Mouse (Mus musculus) layer of hippocampus, postnatal 10 days (tissue): ENCODE data around the gene Plcg2. TPM values are rescaled to one million over a fixed set of nuclear protein-coding genes. Genes with fewer than 3 reads are reported as not detected.

Source experiments
- DNase-seq, 2 experiments: peaks; one replicate each; pipeline ENCODE4 v3.0.0; 2021; ENCODE audit warnings: low spot score in 2 of 2
- total RNA-seq, 2 experiments: library from RNA; stranded (reverse); gene quantifications; 2 replicates each; pipeline ENCODE4 v1.2.3; 2021

Plcg2 gene
- total RNA-seq, 2 experiments from 2014 or later: 2.8 to 3.2 TPM

DNA sequence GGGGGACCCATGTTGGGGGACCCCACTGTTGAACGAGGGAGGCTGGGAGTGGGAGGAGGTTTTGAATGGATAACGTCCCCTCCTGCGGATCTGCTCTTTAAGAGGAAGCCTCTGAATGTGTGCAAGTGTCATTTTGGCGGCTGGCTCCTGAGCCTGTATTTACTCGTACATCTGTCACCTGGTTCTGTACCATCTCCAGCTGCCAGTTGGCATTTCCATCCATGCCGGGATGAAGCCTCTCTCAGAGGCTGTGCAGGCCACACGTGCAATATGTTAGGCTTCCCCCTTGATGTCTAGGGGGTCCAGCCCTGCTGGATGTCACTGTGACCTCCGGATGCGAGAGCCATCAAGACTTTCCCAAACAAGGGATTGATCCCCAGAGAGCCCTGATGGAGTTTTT lies 129.0 kb downstream of the Plcg2 start:
- peak in 1 of 2 experiments; percentile 17 for DNase-seq

DNA sequence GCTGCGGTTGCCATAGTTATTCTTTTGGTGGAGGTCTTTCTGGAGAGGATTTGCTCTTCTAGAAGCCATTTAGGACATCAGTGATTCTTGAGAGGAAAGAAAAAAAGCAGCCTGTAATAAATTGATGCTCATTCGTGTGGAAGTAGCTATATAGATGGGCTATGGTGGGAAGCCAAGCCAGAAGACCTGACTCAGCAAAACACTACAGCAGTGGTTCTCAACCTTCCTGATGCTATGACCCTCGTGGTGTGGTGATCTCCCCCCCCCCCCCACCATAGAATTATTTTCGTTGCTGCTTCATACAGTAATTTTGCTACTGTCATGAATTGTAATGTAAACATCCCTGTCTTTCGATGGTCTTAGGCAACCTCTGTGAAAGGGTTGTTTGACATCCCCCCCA lies 134.4 kb downstream of the Plcg2 start:
- no peak for DNase-seq

DNA sequence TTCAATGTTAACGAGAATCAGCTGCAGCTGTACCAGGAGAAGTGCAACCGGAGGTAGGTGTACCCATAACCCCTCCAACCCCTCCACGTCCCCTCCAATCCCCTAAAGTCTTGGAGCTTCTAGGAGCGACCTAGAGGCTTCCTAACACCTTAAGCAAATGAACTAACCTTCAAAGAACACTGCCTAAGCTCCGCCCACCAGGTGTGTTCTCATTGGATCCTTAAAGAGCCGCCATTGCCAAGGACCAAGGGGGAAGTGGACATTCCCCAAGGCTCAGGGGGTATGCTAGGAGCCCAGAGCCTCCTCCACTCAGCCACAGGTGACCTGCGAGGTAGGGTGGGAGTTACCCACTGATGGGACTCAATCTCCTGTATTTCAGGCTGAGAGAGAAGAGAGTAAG lies 136.3 kb downstream of the Plcg2 start:
- no peak for DNase-seq

DNA sequence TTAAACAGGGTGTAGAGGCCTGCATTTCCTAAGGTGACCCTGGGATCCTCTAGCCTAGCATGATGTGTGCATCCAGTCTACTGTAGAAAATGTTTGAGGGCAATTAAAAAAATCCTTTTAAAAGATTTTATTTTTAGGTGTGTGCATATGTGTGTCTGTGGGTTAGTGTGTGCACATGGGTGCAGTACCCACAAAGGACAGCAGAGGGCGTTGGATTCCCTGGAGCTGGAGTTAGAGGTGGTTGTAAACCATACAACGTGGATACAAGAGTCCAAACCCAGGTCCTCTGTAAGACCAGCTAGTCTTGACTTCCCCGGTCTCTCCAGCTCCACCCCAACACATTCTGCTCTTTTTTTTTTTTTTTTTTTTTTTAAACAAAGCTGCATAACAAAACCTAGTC lies 139.4 kb downstream of the Plcg2 start:
- DNase-seq: no peak

DNA sequence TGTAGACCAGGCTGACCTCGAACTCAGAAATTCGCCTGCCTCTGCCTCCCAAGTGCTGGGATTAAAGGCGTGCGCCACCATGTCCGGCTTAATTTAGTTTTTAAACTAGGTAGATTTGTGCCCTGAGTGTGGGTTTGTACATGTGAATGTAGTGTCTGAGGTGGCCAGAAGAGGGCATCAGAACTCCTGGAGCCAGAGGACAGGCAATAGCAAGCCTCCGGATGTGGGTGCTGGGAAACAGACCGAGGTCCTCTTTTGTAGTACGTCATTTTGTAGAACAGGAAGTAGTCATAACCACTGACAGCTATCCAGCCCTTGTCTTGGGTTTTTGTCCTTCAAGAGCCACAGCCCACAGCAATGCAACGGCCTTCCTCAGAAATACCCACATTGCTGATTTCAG lies 141.5 kb downstream of the Plcg2 start:
- no peak for DNase-seq

DNA sequence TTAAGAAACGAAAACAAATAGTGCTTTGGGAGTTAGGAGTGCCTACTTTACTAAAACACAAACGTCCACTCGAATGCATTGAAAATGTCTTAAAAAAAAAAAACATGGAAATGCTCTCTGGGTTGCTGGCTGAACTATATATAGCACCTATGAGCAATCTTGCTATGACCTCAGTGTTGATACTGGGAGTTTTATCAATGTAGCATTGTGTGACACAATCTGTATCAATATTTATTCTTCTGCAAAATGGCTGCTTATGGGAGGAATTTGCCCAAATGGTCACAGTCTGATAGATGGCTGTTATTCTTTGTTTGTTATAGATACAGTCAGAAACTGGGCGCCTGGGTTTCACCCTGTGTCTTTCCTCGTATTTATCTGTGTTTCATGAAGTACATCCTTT lies 147.4 kb downstream of the Plcg2 start:
- no peak for DNase-seq

DNA sequence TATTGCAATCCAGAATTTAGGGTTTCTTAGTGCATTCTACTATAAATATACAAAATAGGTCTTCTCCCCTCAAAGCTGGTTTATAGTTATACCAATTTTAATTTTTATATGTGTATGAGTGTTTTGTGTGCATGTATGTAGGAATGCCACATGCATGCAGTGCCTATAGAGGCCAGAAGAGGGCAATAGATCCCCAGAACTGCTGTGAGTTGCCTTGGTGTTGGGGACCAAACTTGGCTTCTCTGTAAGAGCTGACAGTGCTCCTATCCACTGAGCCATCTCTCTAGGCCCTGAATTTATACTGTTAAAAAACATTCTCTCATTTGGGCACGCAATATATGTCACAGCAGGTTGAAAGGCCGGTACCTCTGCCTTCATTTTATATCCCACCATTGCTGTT lies 147.9 kb downstream of the Plcg2 start:
- peak; percentile 79 to 80 for DNase-seq

DNA sequence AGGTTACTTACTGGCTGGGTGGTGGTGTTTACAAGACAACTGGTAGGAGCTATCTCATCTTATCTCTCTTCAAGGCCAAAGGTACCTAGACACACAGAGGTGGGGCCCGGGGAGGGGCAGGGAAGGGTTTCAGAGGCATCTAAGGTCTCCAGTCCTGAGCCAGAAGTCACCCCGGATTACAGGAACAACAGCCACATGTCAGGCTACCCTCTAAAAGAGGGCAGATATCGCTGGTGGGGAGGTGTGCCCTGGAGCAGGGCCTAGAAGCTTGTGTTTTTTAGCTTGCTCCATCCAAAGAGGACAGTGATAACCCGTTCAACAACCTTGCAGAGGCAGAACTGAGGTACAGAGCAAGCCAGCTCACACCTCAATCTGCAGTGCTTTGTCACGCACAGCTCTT lies 148.3 kb downstream of the Plcg2 start:
- DNase-seq: no peak

DNA sequence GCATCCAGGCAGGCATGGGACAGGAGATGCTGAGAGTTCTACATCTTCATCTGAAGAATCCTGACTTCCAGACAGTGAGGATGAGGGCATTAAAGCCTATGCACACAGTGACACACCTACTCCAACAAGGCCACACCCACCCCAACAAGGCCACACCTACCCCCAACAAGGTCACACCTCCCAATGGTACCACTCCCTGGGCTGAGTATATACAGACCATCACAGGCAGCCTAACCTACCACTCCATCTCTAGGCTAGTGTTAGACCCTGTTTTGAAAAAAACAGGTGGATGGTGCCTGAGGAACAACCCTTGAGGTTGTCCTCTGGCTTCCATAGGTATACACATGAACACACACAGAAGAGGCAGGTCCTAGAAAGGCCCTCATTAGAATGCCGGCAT lies 154.2 kb downstream of the Plcg2 start:
- DNase-seq: no peak

DNA sequence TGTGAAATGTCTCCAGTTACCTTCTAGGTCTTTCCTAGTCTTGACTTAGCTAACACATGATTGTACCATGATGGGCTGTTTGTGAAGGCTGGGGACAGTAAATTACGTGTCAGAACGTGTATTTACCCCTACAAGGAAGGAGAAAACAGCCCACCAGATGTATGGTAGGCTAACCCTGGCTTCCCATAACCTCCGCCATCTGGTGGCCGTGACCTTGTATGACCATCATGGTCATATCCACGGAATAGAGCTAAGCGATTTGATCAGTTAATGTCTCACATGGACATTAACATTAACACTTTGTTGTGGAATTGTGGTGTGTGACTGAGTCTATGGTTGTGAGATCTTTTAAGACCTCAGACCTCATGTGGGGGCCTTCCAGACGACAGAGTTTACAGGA lies 160.9 kb downstream of the Plcg2 start:
- no peak for DNase-seq

DNA sequence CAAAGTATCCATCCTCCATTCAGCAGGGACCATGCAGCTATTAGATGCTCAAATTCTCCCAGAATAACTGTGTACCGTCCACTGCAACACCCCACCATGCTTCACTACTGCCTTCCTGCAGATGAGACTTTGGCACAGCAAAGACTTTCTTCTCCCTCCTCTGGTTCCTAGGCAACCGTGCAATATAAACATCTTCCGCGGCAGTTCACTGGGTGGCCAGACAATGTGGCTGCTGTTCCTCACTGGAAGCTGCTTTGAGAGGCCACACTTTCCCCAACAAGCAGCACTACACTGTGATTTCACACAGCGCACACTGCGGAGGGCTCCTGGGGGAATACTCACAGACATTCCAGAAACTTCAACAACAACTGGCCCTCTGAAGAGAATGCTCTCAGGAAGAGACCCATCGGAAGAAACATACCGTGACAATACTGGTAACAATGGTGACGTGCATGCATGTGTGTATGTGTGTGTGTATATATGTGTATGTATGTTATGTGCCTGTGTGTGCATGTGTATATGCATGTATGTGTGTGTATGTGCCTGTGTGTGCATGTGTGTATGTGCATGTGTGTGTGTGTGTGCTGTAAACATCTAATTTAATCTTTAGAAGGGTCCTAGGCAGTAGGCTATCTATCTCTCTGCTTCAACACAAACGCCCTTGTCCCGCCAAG lies 162.4 kb downstream of the Plcg2 start:
- DNase-seq: peak; percentile 12 to 29

DNA sequence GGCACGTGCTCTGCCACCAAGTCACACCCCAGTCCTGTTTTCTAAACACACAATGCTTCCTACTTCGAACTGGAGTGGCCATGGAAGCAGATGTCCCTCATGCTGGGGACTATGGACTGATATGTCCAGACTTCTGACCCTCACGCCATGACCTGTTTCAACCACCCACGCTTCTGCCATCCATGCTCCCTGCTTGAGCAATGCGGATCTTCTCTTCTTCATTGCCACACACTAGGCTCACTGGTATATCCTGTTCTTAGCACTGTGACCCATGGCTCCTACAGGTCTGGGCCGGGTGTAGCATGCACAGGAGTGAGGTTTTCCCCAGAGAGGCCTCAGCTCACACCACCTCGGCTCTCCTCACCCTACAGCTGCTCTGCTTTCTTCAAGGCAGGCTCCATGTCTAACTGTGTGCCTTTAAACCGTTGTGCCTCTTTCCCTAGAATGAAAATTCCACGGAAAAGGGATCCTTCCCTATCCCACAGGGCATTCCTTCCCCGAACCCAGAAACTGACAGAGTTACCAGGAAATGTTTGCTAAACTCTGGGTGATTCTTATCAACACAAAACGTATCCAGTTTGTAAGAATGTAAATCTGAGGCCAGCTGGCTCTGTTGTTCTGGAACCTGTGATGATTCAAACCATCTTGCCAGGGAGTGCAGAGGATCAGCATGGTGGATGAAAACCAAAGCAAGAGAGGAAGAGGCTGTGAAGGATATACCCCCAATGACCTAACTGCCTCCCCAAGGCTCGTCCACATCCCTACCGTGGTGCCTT lies 169.4 kb downstream of the Plcg2 start:
- DNase-seq: no peak

DNA sequence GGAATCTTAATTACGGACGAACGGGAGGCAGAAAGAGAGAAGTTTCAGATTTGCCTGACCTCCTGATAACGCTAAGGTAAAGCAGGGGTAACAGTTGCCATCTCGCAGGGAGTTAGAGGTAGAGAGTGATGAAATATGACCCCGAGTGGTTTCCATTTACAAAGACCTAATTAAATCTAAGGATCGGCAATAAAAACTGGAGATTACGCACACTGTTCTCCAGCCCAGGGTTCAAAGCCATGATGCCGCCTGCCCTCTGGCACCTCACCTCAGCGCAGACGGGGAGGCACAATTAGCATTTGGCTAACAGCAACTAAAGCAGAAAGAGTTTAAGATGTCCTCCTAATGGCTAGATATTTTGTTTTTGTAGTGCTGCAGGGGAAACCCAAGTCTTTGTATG lies 172.4 kb downstream of the Plcg2 start:
- DNase-seq: no peak

DNA sequence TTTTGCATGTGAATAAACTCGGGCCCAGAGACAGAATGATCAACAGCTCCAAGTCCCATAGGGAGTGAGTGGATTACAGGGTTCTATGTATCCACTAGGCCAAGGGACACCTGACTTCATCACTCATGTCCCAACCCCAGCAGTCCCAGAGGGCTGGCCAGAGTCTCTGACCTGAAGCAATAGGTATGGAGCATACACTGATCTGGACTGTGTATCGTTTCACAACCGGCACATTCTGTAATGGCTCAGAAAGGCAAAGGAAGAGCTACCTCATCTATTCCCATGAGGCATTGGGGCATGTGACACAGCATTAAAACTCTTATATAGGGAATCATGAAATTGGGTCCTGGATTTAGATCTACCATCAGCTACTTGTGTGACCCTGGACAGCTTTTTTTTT lies 174.5 kb downstream of the Plcg2 start:
- DNase-seq: no peak

DNA sequence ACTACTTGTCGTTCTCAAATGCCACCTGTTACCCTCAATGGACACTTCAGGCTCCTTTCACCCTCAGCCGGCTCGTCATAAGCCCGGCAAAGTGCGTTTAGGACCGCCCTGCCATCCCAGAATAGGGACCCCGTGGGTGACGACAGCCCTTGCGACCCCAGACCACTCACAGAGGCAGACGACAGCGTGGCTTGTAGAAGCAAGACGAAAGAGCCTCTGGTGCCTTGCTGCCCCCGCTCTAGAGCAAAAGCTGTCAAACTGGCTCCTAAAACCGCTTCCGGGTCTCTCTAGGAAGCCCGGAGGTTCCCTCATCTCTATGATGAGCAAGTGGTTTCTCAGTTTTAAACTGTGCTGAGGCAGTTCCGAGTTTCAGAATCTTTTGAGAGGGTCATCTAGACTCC lies 175.3 kb downstream of the Plcg2 start, which contains the start of gene Sdr42e1:
Gene Sdr42e1, minus strand, starts transcription at position 260 of the 401 bp plus-strand sequence.
- peak; percentile 49 to 66 for DNase-seq

DNA sequence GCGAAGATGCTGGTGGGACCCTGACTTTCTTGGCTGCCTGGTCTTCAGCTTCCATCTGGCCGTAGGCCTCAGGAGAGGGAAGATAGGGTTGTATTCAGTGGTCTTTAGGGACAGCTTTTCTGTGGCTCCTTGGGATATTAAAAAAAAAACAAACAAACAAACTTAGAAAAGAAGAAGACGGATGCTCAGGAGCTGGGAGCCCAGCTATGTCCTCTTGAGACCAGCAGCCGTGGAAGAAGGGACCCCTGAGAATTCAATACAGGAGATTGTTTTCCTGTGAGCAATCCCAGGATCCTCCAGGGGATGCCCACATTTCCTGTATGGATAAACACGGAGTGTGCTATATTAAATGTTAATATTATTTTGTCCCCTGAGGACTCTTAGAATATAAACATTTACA lies 177.1 kb downstream of the Plcg2 start:
- no peak for DNase-seq

DNA sequence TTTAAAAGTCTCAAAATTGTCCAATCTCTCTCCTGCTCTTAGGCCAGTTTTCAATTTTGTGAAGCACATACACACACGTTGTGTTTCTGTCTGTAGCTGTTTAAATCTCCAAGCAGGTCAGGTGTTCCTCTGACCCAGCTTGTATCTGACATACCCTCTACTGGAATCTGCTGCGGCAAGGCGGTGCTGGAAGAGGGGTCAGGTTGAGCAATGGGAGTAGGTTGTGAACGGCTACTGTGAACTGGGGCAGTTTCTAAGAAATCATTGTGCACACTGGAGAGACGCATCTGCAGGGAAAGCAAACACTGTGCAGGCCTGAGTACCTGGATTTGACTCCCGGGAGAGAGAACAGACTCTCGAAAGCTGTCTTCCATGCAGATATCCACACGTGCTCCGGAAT lies 178.4 kb downstream of the Plcg2 start:
- no peak for DNase-seq

DNA sequence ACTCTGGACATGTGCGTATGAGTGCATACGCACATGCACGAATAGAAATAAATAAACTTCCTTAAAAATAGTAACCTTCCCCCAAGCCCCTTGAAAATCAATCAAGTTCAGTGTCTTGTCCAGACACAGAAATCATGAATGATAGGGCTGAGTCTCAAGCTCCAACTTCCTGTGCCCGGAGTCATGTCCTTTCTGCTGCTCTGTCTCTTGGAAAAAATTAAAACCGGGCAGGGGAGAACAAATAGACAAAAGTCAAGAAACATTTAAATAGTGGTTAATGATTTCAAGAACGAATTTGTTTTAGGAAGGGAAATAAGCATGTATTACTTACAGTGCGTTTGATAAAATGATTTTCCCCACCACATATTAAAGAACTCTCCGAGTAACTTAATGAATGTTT lies 178.9 kb downstream of the Plcg2 start:
- no peak for DNase-seq

DNA sequence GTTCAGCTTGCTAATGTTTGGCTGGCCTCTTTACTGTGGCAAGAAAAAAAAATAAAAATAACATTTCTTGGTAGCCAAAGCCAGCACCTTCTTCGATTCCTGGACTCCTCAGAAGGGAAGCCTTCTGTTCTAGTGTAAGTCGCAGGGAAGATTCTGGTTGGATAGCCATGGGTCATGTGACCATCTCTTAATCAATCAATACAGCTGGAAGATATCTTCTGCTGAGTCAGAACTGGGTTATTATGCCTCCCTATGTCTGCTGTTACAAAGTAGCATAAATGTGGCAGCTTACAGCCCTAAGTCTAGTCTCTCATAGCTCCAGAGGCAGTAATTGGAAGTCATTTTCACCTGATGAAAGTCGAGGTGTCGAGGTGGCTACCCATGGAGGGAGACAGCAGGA lies 180.6 kb downstream of the Plcg2 start:
- DNase-seq: no peak

DNA sequence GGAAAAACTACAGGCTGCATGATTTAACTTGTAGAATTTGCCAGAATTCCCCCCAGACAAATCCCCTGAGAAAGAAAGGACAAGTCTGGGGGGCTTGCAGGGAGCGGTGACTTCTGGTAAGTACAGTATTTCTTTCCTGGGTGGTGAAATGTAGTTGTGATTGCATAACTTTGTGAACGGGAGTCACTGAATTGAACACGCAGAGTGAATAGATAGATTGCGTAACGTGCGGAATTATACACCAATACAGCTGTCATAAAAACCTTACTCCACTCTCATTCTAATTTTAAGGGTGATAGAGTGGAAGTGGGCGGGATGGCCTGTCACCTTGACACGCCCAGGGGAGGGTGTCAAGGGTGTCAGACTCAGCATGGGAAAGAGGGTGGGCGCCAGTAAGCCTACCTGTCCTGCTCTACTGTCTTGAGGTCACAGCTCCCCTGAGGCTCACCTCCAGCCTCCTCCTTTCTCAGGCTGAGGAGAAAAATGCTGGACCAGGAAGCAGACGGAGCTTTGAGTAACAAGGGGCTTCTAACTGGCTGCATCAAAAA lies 185.9 kb downstream of the Plcg2 start:
- DNase-seq: no peak

DNA sequence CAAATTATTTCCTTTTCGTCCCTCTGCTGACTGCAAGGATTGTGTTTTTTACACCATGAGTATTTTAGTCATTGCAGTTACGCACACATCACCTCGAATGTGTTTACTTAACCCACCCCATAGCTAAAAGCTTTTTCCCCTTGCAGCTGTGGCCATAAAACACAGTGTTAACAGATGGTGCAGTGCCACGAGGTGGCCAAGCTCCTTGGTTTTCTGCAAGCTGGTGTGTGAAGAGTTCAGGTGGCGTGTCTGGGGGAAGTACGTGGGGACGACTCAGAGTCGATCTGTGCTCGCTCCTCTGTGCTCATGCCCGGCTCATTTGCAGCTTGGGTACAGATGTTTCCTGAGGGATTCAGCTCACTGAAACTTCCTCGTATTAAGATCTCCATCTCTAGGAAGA lies 186.4 kb downstream of the Plcg2 start:
- DNase-seq: no peak
